Mouse (Mus musculus) right cerebral cortex, postnatal 4 days (tissue): Measurements from ENCODE around the gene Cdc20b.

ENCODE experiments used
- DNase-seq: peaks from one replicate; pipeline ENCODE4 v3.0.0-alpha.2; 2022

Cdc20b gene

GRCm38 (mm10) chr13:113031351-113031750 is 3.6 kb upstream of the Cdc20b start:
- DNase-seq, result no peak

DNA sequence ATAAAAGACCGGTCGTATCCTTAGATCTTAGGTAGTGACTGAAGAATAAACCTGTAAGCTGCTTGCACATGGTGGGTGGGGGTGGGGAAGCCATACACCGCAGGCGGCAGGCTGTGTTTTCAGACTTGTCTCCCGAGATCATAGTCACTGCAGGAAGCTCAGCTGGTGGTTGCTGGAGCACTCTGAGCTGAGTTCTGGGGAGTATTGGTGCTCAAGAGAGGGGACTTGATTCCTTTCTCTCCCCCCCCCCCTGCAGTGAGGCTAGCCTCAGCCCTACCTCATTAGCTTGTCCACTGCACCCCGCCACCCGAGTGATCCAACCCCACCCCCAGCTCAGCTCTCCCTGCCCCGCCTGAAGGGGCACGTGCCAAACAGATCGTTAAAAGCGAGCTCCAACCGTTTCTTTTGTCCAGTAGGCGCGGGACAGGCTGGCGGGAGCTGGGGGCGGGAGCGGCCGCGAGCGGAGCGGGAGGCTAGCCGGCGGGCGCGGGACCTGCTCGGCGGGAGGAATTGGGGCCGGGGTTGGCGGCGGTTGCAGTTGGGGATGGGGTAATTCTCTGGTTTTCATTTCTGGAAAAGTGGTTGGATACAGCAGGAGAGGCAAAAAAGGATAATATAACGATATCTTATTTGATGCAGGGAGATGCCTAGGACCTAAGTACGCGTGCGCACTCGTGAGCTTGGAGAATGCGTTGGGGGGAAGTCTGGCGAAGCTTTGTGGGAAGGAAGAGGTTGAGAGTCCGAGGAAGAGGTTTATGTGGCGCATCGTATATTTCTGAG is 2.9 kb upstream of the Cdc20b start:
- peak; percentile 56 for DNase-seq

- DNase-seq, result no peak
Observed at GRCm38 (mm10) chr13:113032831-113033230, 2.1 kb upstream of the Cdc20b start.

DNA sequence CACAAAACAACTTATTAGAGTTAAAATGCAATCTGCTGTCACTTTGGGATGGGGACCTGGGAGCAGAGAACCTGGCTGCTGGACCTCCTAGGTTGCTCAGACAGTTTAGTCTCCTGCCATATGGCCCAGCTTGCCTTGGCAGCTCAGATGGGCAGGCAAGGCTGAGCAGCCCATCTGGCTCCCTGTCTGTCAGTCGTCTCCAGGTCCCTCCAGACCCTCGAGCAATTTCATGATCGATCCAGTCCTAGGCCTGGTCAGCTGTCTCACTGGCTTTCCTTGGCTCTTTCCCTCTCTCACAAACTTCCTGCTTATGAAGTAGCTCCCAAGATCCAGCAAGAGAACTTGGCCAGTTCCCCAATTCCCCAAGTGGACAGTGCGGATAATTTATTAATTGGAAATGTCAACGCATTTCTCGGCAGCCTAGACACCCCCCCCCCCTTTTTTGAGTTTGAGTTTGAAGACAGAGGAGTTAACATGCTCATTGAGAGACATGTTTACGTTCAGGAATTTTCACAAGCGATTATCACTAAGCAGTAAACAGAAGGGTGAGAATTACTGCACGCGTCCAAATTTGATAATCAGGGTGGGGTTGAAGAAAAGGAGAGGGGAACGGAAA is 532 bp upstream of the Cdc20b start:
- no peak for DNase-seq

GRCm38 (mm10) chr13:113035852-113036251 is 941 bp downstream of the Cdc20b start:
- peak; percentile 47 for DNase-seq

DNA sequence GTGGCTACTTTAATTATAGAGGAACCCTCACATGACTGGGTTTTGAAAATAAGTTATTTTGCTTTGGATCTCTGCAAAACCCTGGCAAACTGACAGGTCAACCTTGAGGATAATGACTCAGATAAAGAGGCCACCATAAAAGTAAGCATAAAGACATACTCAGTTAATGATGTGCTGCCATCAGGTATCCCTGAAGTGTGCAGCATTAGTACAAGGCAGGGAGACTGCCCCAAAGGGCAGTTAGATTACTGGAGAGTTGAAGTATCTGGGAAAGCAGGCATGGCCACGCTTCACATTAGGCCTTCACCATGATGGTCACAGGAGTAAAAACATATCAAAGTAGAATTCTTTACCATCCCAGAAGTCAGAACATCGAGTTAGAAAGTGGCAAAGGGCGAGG is 10.0 kb downstream of the Cdc20b start:
- no peak for DNase-seq

GRCm38 (mm10) chr13:113045458-113046110 is 10.7 kb downstream of the Cdc20b start:
- no peak for DNase-seq

DNA sequence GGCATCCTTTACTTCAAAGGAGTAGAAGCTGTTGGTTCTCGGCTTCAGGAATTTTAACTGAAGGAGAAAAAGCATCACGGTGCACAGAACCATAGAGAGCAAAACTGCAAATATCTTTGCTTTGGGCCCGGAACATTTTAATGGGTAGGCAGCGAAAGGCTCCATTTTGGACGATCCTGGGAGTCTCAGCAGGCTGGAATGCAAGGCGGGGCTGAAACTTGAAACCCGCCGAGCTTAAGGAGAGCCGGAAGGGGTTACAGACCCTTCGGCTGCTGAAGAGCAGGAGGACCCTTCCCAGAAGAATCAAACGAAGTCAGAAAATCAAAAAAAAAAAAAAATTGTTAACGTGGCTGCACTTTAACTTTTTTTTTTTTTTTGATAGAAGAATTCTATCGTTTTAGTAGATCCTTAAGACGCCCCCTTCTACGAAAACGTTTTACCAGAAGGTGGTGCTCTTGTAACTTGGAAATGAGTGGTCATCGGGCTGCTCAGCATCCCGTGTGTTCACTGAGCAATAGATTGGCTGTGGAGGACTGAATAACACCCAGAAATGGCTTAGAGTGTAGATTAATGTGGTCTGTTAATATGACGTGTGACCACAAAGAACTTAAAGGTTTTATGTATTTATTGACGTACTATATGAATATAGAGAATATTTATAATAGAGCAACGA is 11.4 kb downstream of the Cdc20b start, which contains the start of gene Gpx8:
TSS of gene Gpx8 (minus strand) at position 200 of the 673 bp plus-strand sequence.
- DNase-seq, result peak; percentile 35

DNA sequence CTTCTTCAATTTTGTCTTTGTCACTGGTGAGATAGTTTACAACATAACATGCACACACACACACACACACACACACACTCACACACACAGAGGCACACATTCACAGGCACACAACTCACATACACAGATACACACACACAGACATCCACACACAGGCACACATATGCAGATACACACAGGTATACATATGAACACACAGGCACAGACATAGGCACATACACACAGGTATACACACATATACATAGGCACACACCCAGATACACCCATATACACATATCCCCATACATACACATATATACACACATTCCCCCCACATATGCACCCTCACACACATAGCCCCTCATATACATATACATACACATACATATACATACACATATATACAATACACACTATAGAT is 12.1 kb downstream of the Cdc20b start:
- DNase-seq, result no peak

DNA sequence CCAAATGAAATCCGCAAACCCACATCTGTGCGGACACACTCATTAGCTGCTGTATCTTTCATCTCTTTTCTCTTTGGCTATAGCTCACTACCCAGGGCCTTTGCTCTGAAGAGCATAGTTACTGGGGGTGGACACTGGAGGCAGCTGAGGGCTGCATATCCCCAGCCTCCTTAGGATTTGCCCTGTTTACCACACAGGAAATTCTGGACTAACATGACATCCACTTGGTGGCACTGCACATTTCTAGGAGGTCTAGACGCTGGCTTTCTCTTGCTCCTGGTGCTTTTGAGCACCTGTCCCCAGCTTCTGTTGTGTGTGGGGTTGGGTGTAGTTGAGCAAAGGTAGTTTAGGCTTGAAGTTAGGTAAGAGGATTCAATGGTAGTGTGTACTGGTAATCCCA is 12.7 kb downstream of the Cdc20b start:
- no peak for DNase-seq

DNA sequence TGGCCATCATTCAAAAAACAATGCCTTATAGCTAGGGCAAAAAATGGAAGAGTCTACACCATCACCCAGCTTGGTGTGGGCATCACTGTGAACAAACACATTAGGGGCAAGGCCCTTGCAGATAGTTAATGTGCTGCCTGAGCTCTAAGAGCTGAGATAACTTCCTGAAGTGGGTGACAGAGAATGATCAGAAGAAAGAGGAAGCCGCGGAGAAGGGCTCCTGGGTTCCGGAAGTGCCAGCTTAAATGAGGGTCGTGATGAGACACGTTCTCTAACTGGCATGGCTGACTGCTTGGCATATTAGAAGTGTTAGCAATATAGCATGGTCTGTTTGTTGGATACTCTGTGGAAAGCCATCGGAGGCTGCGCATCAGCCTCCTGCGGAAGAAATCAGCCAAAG is 19.3 kb downstream of the Cdc20b start:
- DNase-seq, result no peak

DNA sequence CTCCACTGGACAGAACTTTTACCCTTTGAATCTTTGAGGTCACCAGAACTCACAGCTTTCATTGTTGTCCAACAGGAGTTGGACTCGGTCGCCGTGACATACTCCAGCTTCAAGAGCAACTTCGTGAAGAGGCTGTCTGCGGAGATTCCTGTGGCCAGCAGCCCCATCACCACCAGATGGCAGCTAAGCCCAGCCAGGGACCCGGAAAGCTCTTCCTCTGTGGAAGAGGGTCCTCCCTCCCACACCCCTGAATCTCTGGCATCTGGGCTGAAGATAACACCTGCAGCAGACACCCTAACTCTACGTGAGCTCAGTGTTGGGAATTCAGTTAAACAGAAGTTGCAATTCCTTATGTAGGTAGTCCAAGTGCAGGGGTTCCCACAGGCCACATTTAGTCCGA is 20.9 kb downstream of the Cdc20b start:
- no peak for DNase-seq

DNA sequence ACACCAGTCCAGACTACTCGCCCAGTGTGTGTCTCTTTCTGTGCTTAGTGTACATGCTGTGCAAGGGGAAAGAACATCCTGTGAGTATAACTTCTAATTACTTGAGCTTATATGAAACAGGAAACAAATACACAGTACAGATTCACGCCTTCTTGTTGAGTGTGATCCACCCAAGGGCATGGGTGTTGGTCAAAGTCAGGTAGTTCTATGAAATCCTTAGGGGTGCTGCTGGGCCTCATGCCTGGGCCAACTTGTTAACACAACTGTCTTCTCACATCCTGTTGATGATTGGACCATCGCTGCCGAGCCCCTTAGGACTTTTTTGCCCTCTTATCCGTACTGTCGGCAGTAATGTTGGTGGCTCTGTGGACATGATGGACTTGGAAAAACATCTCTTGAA is 26.8 kb downstream of the Cdc20b start:
- no peak for DNase-seq

DNA sequence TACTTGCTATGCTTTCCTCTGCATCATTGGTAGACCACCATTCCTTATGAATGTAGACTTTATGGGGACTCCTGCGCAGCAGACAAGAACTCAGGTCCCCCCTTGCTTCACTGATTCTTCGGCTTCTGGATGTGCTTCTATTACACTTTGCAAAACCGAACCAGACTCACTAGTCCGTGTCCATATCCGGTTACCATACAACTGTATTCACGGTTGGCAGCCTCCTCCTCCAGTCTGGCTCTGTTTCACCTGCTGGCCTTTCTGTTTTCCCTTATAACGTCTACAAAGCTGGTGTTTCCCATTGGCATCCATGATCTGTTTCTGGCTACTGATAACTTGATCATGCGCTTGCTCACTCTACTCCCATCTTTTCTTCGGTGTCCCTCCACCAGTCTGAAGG is 29.6 kb downstream of the Cdc20b start:
- no peak for DNase-seq

DNA sequence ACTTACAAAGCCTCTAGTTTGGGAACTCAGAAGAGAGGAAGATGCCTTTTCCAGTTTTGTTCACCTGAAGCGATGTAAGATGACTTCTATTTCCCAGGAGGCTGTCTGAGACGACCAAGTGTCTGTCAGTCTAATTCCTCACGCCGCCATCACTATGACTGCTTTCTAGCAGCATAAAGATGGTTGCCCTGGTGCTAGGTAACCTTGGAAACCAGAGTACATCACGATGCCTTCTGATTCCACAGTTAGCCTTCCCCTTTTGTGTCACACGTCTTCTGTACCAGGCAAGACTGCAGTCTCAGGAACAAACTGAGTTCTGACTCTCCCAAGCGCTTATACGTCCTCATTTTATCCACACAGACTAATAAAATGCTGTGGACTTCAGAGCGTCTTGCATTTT is 44.1 kb downstream of the Cdc20b start:
- no peak for DNase-seq

DNA sequence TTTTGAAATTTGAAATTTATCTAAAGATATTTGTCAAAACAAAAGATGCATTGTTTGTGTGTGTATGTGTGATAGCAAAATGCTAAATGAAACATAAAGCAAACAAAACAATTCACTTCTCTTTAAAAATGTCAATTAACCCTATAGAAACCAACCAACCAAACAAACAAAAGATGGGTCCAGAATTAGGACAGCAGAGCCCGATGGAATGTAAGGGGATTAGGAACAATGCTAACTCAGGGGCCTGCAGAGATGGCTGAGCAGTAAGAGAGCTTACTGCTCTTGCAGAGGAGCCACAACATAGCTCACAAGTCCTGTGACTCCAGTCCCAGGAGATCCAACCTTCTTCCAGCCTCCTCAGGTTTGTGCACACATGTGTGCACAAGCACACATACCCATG is 47.2 kb downstream of the Cdc20b start:
- DNase-seq, result no peak

DNA sequence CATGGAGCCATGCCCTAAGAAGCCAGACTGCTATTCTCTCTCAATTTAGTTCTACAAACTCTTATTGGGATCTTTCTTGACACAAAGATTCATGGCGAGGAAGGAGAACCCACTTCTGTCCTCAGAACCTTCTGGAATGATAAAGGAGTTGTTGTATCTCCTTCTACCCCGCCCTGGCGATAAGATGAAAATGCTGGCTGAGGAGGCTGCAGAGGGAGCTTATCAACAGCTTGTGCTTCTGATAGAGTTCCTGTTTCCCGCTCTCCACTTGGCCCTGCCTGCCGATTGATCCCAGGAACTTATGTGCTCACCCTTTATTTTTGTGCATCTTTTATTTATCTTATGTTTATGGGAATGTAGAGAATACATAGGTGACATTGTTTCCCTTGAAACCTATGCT is 49.8 kb downstream of the Cdc20b start:
- DNase-seq, result no peak

DNA sequence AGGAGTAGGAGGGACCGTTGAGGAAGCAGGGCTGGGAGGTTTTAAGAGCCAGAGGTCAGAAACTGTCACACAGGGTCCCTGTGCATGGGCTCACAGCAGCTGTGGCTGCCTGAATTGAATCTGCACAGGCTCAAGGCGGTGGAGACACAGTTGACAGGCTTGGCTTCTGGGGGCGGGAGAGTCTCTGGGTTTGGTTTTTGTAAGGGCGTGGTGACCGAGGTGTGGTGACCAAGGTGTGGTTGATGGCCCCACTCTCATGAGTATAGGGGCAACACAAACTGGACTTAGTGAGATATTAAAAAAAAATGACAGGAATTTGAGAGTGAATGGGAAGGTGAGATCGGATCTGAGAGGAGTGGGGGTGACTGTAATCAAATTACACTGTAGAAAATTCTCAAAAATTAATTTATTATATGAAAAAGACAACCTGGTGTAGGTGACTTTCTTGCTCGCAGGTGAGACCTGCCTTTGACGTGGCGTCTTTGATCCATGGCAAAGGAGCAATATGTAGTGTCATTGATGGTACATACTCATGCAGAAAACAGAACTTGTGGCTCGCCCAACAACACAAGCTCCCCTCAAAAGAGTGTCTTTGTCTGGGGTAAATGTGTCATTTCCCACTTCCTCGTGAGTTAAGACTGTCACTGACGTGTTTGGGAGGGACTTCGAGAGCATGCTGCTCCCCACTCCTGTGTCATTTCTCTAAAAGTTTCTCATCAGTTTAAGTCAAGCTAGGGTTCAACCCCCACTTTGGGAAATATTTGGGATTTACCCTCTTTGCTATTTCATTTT is 52.5 kb downstream of the Cdc20b start:
- no peak for DNase-seq

GRCm38 (mm10) chr13:113090489-113090888 is 55.6 kb downstream of the Cdc20b start:
- no peak for DNase-seq

DNA sequence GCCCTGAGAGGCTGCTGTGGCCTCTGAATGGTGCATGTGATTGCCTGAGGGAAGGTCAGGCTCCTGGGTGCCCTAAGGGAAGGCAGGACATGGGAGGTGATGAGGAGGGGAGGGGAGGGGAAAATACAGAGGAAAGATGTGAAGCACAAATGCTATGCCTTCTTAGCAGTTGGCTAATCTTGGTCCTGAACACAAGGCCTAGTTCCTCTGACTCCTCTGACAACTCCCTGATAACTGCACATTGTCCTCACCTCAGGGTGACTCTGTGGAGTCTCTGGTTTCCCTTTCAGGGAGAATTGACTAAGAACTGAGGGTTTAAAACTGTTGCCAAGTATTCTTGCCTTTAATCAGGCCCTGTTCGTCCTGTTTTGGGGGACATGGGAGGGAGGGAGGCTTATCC is 59.7 kb downstream of the Cdc20b start:
- no peak for DNase-seq

- no peak for DNase-seq
Observed at GRCm38 (mm10) chr13:113097011-113097410, 62.1 kb downstream of the Cdc20b start.

DNA sequence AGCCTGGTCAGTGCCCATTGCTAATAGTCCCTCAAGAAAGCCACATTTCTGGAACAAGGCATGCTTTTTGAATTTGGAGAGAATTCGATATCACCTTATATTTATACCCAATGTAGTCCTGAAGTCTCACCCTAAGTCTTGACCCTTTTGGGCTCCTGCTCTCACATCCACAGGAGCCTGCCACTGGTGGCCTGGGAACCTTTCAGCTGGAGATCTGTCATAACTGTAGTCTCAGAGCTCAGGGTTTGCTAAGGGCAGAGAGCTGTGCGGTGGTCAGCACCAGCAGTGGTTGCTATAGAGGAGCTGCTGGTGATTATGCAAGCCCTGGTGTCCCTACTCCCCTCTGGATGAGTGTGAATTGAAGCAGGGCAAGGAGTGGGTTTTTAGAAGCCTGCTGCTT is 63.5 kb downstream of the Cdc20b start:
- no peak for DNase-seq

- no peak for DNase-seq
Observed at GRCm38 (mm10) chr13:113100879-113101278, 66.0 kb downstream of the Cdc20b start, which contains the start of gene Gzma. TSS of gene Gzma (minus strand) at chr13:113100981.
